Mouse (Mus musculus): Measurements from ENCODE around the gene Slc10a6. TPM values are rescaled to one million over a fixed set of nuclear protein-coding genes. Genes with fewer than 3 reads are reported as not detected.

Gene Slc10a6
- polyA plus RNA-seq, 1 experiment = 0.03 TPM

DNA sequence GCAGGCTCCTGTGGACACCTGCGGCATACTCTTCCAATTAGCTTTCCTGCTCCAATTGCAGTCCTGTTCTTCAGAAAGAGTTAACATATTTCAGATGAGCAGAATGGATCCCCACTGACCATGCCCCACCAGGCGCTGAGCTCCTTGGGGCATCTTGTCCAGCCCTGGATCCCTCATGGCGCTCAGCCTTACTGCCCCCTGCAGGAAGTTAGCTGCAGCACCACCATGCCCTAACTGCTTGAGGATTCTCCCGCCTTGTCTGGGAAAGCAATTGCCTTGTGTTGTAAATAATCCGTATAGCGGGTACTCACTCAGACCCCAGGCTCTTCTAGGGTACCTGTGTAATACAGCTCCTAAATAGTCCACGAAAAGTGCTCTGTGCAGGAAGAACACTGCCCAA, 42.0 kb downstream of the Slc10a6 start:
- no peaks in the 10 kb centered on the region for H3K4me1 ChIP-seq (ENCODE audit: control insufficient read depth)

DNA sequence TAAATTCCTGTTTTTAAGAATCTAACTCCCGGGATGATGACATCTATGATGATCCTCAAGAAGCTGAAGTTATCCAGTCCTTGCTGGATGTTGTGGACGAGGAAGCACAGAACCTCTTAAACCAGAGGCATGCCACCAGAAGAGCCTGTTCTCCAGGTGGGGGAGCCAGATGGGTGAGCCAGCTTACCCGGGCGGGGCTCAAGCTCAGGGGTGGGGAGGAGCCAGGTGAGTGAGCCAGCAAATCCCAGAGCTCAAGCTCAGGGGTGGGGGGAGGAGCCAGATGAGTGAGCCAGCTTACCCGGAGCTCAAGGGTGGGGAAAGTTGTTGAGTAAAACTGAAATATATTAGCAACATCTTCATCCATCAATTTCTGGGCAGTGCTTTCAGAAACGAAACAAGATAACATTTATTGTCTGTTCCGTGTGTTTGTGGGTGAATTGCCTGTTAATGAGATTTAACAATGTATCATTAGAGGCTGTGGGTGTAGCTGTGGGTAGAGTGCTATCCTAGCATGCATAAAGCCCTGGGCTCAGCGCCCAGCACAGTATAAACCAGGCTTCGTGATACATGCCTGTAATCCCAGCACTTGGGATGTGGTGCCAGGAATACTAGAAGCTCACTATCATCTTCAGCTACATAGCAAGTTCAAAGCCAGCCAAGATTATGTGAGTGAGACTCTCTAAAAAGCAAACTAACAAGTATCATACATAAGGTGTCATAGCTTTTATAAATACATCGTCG, 49.4 kb downstream of the Slc10a6 start:
- no peaks in the 10 kb centered on the region for H3K9me3 ChIP-seq (ENCODE audit: control insufficient read depth, low read length)
- no peak for TF ChIP-seq TAL1 (IDR thresholded peaks at IDR 0.05; ENCODE audit: low read length)
- TF ChIP-seq GATA1 (IDR thresholded peaks at IDR 0.05; ENCODE audit: low read length) = no peak
- H3K36me3 ChIP-seq (ENCODE audit: control insufficient read depth) = no peaks in the 10 kb centered on the region
- H3K27me3 ChIP-seq (ENCODE audit: control insufficient read depth) = no peaks in the 10 kb centered on the region
- no peaks in the 10 kb centered on the region for H3K4me1 ChIP-seq (ENCODE audit: control insufficient read depth)
- no peak overlapping the region for H3K4me3 ChIP-seq (replicated peaks)

More for the DNA sequence above, 42.0 kb downstream of the Slc10a6 start:
- no peaks in the 10 kb centered on the region for H3K36me3 ChIP-seq (ENCODE audit: control insufficient read depth)
- TF ChIP-seq TAL1 (IDR thresholded peaks at IDR 0.05; ENCODE audit: low read length) = no peak
- no peak for TF ChIP-seq GATA1 (IDR thresholded peaks at IDR 0.05; ENCODE audit: low read length)
- H3K4me3 ChIP-seq (replicated peaks) = no peak overlapping the region
- H3K9me3 ChIP-seq (ENCODE audit: control insufficient read depth, low read length) = no peaks in the 10 kb centered on the region
- no peaks in the 10 kb centered on the region for H3K27me3 ChIP-seq (ENCODE audit: control insufficient read depth)

DNA sequence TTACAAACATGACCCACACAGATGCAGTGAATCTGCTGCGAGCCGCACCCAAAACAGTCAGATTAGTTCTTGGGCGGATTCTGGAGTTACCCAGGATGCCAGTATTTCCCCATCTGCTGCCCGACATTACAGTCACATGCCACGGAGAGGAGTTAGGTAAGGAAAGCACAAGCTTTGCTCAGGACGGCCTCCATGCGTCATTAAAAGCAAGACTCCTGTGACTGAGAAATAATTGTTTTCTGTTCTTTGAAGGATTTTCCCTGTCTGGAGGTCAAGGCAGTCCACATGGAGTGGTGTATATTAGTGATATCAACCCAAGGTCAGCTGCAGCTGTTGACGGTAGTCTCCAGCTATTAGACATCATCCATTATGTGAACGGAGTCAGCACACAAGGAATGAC, 59.8 kb downstream of the Slc10a6 start:
- H3K4me3 ChIP-seq (replicated peaks) = no peak overlapping the region
- H3K27me3 ChIP-seq (ENCODE audit: control insufficient read depth) = no peaks in the 10 kb centered on the region
- H3K36me3 ChIP-seq (ENCODE audit: control insufficient read depth) = no peaks in the 10 kb centered on the region
- H3K4me1 ChIP-seq (ENCODE audit: control insufficient read depth) = no peaks in the 10 kb centered on the region
- TF ChIP-seq TAL1 (IDR thresholded peaks at IDR 0.05; ENCODE audit: low read length) (no peak), GATA1 (IDR thresholded peaks at IDR 0.05; ENCODE audit: low read length) (no peak)
- no peaks in the 10 kb centered on the region for H3K9me3 ChIP-seq (ENCODE audit: control insufficient read depth, low read length)

DNA sequence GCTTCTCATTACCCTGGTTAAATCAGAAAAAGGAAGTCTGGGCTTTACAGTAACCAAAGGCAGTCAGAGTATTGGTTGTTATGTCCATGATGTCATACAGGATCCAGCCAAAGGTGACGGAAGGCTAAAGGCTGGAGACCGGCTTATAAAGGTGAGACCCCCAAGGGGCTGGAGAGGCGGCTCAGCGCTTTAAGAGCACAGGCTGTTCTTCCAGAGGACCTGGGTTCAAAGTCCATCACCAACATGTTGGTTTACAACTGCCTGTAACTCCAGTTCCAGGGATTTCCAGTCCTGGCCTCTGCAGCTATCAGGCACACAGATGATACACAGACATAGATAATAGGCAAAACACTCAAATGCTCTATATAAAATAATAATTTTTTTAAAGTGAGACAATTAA, 61.2 kb downstream of the Slc10a6 start:
- Histone ChIP-seq H3K36me3 (ENCODE audit: control insufficient read depth) (no peaks in the 10 kb centered on the region), H3K4me3 (replicated peaks) (no peak overlapping the region), H3K9me3 (ENCODE audit: control insufficient read depth, low read length) (no peaks in the 10 kb centered on the region), H3K27me3 (ENCODE audit: control insufficient read depth) (no peaks in the 10 kb centered on the region), H3K4me1 (ENCODE audit: control insufficient read depth) (no peaks in the 10 kb centered on the region)
- TF ChIP-seq GATA1 (IDR thresholded peaks at IDR 0.05; ENCODE audit: low read length) = no peak
- TF ChIP-seq TAL1 (IDR thresholded peaks at IDR 0.05; ENCODE audit: low read length) = no peak

DNA sequence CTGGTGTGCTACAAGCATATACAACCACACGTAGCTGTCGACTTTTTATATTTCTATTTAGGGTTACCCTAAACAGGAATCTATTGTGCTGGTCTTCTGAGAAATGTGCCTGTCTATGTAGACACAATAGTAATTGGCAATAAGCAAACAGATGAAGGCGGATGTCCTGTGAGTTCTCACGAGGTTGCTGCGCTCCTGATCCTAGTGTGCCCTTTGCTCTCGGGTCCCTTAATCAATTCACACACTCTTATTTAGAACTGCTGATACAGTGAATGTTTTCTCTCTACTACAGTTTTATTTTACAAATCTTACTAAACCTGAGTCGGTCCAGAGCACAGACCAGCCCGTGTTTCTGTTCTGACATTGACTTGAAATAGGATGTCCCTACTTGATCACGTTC, 68.7 kb downstream of the Slc10a6 start:
- TF ChIP-seq TAL1 (IDR thresholded peaks at IDR 0.05; ENCODE audit: low read length) (no peak), GATA1 (IDR thresholded peaks at IDR 0.05; ENCODE audit: low read length) (no peak)
- Histone ChIP-seq H3K4me3 (replicated peaks) (no peak overlapping the region), H3K27me3 (ENCODE audit: control insufficient read depth) (no peaks in the 10 kb centered on the region), H3K9me3 (ENCODE audit: control insufficient read depth, low read length) (no peaks in the 10 kb centered on the region), H3K4me1 (ENCODE audit: control insufficient read depth) (no peaks in the 10 kb centered on the region), H3K36me3 (ENCODE audit: control insufficient read depth) (no peaks in the 10 kb centered on the region)

Other genes starting within 250 kb of the Slc10a6 start
- gene Ptpn13, start 204.2 kb downstream of the Slc10a6 start, polyA plus RNA-seq (2012) = 0.01 TPM in 2 replicates
- gene 1700016H13Rik, start 26.6 kb upstream of the Slc10a6 start, polyA plus RNA-seq (2012) = not detected in 2 replicates
- 9.3 and 12.9 TPM in 2 replicates for gene Aff1, start 63.0 kb upstream of the Slc10a6 start, polyA plus RNA-seq (2012)